Mouse (Mus musculus) spleen, postnatal 14 days (tissue): Measurements from ENCODE around the gene Cnst.
"Not testable (repeated sequence)": the region's sequence is repeated elsewhere in the genome, so short reads cannot be mapped to it uniquely, and the experiment has no call there.

ENCODE experiments used
- DNase-seq, 2 experiments: peaks; one replicate each; pipeline ENCODE4 v3.0.0; 2021 to 2022; ENCODE audit warnings: low spot score in 2 of 2

Gene Cnst

DNA sequence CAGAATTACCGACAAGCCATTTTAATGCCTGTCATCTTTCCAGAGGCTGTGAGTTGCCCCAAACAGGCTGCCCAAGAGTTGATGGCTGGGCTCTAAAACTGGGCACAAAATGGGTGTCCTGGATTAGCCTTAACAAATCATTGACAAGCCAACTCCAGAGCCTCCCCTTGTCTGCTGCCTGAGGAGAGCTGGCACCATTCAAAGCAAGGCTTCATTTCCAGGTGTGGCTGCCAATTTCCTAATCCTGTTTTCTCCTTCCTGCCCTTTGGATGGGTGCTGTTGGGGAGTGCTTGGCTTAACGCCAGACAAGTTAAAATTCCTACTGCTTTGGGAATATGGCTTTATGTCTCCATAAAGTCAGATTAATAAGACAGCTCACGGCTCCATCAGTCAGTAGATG, 98.0 kb downstream of the Cnst start:
- no peak for DNase-seq

DNA sequence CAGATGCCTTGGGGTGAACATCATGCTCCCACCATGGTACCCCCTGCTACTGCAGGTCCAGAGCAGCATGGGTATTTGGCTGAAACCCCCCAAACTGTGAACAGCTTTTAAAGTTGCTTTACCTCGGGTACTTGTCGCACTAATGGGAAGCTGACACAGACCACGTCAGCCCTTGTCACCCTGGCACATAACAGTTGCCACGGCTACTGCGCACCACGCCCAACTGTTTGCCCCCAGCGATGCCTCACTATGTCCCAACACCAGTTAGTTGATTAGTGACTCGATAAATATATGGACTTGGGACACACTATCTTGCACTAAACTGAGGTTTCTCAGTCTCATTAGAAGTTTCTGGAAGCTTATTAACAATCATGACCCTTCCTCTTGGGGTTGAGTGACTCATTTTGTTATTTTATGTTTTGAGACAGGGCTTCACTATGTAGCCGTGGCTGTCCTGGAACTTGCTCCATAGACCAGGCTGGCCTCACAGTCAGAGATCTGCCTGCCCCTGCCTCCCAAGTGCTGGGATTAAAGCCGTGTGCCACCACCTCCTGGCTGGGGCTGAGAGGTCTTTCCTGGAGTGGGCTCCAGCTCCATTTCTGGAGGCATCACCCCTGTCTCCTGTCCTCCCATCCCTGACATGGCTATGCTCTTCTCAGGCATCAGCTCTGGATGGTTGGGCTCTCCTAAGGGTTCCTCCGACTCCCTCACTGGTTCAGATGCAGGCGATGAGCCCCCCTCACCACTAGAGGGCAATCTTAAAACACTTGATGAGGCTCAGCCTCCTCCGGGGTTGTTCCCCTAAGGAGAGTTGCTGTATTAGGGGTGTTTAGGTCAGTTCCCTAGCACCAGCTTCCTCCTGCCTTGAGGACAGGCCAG, 99.2 kb downstream of the Cnst start:
- peak; percentile 40 to 65 for DNase-seq

DNA sequence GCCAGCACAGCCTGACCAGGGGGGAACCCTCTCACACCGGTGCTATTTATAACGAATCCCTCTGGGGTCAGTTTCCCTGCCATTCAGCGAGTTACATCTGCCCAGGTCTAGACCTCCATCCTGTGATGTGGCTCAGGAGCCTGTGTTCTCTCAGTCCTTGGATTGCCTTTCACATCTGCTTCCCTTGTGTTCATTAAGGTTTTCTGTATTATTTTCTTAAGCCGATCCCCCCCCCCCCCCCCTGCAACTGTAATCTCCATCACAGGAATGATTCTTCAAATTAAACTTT, 99.8 kb downstream of the Cnst start:
- DNase-seq, result no peak

DNA sequence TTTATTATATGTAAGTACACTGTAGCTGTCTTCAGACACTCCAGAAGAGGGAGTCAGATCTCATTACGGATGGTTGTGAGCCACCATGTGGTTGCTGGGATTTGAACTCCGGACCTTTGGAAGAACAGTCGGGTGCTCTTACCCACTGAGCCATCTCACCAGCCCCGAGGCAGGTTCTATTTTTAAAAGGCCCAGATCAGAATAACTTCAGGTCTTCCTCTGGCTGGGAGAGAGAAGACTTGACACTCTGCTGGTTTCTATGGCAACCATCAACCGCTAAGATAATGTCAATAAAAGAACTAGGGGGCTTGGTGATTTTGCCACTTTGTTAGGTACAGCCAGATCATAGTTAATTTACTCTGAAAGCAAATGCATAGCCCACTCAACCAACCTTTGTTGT, 102.5 kb downstream of the Cnst start:
- DNase-seq, result not testable (repeated sequence)

DNA sequence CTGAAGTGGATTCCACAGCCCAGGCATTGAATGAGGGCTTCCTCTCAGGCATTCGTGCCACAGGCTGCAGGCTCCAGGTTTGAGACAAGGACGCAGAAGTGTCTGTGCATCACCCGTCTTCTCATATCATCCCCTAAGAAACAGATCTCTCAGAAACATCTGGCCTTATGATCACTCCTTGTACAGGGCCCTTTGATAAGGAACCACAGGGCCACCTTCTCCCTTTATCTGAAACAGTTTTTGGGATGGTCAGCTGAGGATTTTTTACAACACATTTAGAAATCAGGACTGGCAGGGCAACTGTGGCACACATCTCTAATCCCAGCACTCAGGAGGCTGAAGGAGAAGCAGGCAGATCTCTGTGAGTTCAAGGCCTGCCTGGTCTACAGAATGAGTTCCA, 103.2 kb downstream of the Cnst start:
- no peak for DNase-seq

DNA sequence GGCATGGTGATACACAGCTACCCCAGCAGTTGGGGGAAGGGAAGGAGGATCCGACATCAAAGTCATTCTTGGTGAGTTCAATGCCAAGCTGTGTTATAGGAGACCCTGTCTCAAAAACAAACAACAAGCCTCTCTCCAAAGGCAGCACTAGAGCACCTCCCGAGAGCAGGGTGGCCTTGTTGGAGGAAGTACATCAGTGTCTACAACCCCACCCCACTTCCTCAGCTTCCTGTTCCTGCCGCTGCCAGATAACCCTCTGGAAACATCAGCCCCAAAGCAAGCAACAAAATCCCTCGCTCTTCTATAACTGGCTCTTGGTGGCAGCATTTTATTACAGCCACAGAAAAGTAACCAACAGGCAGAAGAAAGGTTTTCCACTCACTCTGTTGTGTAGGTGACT, 104.1 kb downstream of the Cnst start:
- DNase-seq, result no peak

DNA sequence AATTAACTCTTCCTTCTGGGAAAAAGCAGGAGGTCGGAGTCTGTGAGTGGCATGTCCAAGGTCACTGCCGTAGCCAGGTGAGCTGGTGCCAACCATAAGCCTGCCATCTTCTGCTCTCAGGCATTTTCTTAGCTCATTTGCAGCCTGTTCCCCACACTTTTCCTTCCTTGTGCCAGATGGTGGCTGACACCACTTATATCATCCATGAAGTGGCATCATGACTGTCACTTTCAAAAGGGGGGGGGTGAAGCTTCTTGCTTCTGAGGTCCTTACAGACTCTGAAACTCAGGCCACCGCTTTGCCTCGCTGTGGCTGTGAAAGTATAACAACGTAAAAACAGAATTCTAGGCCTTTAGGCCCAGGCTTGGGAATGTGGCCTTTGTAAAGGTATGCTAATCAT, 105.1 kb downstream of the Cnst start:
- no peak for DNase-seq

DNA sequence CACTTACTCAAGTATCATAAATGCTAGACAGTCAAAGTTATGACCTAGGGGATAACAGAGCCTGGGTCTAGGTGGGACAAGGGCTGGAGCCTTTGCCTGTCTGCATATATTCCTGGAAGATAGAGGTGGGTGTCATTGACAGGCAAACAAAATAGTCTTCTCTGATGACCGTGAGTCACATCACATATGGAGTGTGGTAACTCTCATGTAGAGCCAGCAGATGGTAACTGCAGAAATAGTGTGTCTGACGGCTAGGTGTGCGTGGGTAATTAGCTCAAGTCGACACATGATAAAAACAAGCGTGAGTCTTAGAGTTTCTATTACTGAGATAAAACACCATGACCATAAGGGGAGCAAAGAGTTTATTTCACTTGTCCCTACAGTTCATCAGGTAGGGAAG, 116.9 kb downstream of the Cnst start:
- DNase-seq, result no peak

DNA sequence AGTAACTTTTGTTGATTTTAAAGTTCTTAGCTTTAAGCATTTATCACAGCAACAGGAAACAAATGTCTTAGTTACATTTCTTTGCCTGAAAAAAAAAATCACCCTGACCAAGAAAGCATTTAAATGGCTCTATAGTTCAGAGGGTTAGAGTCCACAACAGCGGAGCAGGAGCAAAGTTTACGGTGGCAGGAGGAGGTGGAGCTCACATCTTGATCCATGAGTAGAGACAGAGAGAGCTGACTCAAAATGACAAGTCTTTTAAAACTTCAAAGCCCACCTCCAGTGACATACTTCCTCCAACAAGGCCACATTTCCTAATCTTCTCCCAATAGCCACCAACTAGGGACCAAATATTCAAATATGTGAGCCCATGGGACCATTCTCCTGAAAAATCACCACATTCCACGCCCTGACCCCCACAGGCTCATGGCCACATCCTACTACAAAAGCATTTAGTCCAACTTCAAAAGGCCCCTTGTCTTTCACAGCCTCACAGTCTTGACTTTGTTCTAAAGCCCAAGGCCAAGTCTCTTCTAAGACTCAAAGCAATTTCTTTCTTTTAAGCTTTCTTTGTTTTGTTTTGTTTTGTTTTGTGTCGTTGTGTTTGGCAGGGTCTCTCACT, 118.2 kb downstream of the Cnst start:
- DNase-seq, result no peak

DNA sequence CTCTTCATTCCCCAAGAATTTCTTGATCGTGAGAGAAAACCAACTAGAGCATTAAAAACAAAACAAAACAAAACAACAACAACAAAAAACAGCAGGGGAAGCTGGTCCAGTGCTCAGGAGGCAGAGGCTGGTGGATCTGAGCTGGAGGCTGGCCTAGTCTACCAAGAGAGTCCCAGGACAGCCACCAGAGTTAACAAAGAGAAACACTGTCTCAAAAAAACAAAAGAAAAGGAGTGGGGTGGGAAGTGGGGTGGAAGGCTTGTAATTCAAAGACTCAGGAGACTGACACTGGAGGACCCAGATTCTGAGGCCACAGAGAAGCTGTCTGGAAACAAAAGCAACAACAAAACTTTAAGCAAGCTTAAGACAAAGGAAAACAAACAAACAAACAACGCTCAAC, 120.8 kb downstream of the Cnst start:
- DNase-seq, result no peak

DNA sequence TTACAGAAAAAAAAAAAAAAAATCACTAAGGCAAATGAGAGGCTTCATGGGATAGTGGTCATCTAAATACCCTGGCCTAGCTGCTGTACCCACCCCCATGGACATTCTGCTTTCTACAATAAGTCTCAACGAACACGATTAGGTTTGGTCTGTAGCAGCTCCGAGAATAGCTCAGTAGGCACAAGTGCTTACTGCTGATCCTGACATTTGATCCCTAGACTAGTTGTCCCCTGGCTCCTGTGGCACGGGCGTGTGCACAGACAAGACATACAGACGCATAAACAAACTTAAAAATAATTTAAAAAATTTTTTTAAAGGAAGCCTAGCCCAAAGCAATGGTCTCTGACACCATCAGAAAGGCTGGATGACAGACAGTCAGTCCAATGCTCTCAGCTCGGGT, 121.3 kb downstream of the Cnst start:
- DNase-seq, result no peak

DNA sequence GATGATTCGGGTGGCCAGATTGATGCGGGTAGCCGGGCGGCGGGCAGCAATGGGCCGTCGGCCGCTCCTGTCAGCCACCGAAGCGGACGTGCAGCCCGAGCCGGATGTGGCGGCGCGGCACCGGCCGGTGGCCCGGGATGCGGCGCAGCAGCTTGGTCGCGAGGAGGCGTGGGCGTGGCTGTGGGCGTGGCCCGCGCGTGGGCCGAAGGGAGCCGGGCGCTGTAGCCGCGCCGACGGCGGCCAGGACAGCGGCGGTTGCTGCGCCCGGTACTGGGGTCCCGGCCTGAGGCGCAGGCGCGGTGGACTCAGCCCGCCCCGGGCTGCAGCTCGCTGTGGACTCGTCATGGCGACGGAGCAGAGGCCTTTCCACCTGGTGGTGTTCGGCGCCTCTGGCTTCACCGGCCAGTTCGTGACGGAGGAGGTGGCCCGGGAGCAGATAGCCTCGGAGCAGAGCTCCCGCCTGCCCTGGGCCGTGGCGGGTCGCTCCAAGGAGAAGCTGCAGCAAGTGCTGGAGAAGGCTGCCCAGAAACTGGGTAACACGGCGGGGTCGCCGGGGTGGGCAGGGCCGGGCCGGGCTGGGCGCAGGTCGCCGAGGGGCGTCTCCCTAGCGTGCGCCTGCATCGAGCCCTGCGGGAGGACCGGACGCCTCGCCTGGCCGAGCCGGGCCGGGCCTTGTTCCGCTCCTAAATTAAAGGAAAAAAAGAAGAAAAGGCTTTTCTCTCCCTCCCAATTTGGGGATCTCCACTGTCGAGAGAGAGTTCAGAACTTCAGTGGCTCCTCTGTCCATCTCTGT, 122.0 kb downstream of the Cnst start, which contains the start of gene Sccpdh:
TSS of gene Sccpdh (plus strand) at position 198 of the 793 bp plus-strand sequence.
- peak; percentile 68 to 74 for DNase-seq

DNA sequence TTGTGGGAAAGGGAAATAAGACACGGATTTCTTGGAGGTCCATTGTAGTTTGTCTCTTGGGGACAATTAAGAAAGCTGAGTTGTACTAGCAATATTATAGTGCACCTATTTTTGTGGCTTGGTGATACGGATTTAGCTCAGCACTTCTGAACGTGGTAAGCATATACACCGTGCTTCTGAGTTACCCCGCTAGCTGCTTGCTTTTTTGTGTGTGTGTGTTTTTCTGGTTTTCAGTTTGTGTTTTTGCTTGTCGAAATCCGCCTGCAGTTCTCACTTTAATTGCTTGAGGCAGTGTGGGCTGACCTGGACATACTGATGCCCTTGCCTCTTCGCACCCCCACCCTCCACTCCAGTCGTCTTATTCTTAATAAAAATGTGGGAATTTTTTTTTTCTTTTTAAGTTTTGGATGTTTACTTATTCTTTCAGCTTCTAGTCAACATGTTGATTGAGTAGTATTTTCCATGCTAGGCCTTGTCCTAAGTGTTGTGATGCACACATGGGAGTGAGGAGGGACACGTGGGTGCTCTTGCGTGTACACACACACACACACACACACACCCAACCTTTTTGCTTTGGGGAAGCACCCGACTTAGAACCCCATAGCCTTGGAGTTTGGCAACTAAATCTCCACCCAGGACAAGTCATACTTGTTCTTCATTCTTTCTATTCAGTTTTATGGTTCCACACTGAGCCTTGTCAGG, 122.8 kb downstream of the Cnst start:
- DNase-seq, result no peak

DNA sequence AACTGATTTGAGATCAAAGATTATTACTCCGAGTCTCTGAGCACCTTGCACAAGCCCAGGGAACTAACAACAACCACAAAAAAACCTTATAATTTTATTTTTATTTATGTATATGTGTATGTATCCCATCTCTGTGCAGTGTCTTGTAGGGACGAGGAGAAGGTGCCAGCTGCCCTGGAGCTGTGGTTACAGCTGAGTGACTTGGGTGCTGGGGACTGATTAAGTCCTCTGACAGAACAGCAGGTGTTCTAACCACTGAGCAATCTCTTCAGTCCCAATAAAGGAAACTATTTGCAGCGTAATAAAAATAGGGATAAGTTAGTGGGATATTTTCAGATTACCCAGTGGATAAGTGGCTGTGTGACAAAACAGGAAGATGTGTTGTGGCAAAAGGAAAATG, 128.2 kb downstream of the Cnst start:
- DNase-seq, result no peak

DNA sequence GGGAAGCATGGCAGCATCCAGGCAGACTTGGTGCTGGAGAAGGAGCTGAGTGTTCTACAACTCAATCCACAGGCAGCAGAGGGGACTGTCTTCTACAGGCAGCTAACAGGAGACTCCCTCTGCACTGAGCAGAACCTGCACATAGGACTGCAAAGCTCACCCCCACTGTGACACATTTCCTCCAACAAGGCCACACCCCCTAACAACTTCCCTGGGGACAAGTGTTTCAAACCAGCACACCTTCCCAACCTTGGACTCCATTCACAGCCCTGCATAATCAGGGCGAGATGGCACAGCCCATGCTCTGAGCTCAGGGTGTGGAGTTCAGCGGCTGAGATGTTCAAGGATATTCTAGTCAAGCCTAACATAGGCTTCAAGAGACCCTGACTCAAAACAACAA, 130.9 kb downstream of the Cnst start:
- no peak for DNase-seq
